Comparison of ENCODE assay signal across 8 mouse cellular contexts in genomic region chr19:4169810-4170209, GRCm38 (mm10). TPM values are rescaled to one million over a fixed set of nuclear protein-coding genes. Genes with fewer than 3 reads are reported as not detected.
A peak's percentile ranks its signal among the peaks of the same experiment; 100 is the strongest.
DNase-seq lines count a peak whose midpoint lies in the region; ATAC-seq and TF ChIP-seq lines count a peak whose summit lies in the region.

No protein-coding gene starts in this region.

- H3K27me3 ChIP-seq in erythroblast, embryonic 14.5 days (ENCODE audit: control insufficient read depth) = peaks cover 10% of the 10 kb centered on the region
- no peaks in the 10 kb centered on the region for H3K27me3 ChIP-seq in testis, adult 2 months (ENCODE audit: control insufficient read depth, insufficient read depth, low read length)
- no peaks in the 10 kb centered on the region for H3K27me3 ChIP-seq in limb, embryonic 11.5 days (ENCODE audit: control insufficient read depth, insufficient read depth, low read length)
- no peaks in the 10 kb centered on the region for H3K27me3 ChIP-seq in small intestine, adult 2 months (ENCODE audit: control insufficient read depth, insufficient read depth, low read length)

- no peak for TF ChIP-seq CTCF in testis, adult 2 months (IDR thresholded peaks at IDR 0.05; ENCODE audit: control insufficient read depth, insufficient read depth, insufficient replicate concordance, low read depth, low read length)
- TF ChIP-seq CTCF in small intestine, adult 2 months (IDR thresholded peaks at IDR 0.05; ENCODE audit: extremely low read depth, insufficient read length, insufficient replicate concordance, low read depth, low read length) = no peak

- DNase-seq in testis, postnatal 10 days (ENCODE audit: low spot score) = no peak
- DNase-seq in limb, embryonic 11.5 days (ENCODE audit: low spot score) = no peak
- DNase-seq in gastrocnemius, adult 18-20 months (ENCODE audit: low spot score) = no peak
- no peak for DNase-seq in urinary bladder, postnatal 10 days (ENCODE audit: low spot score)

- H3K27ac ChIP-seq in testis, adult 2 months (ENCODE audit: control insufficient read depth, insufficient read depth, low read depth, low read length) = peak overlapping the region; percentile 46
- peak overlapping the region; percentile 69 for H3K27ac ChIP-seq in limb, embryonic 11.5 days (replicated peaks; ENCODE audit: low read depth, low read length)
- peak overlapping the region; percentile 72 for H3K27ac ChIP-seq in small intestine, adult 2 months (ENCODE audit: insufficient read depth, low read depth, low read length)

- H3K36me3 ChIP-seq in erythroblast, embryonic 14.5 days (ENCODE audit: control insufficient read depth) = no peaks in the 10 kb centered on the region
- no peaks in the 10 kb centered on the region for H3K36me3 ChIP-seq in testis, adult 2 months (ENCODE audit: control insufficient read depth, insufficient read depth, low read length)
- H3K36me3 ChIP-seq in limb, embryonic 11.5 days (ENCODE audit: control insufficient read depth, insufficient read depth, low read length) = no peaks in the 10 kb centered on the region; the same call in 1 of the 2 replicates
- H3K36me3 ChIP-seq in small intestine, adult 2 months (ENCODE audit: control insufficient read depth, insufficient read depth, low read length) = no peaks in the 10 kb centered on the region

- peak overlapping the region; percentile 83 for H3K9ac ChIP-seq in limb, embryonic 11.5 days (ENCODE audit: low read length)

- peak overlapping the region; percentile 77 for H3K4me3 ChIP-seq in erythroblast, embryonic 14.5 days (replicated peaks)
- peak overlapping the region; percentile 76 for H3K4me3 ChIP-seq in testis, adult 2 months (ENCODE audit: control insufficient read depth, low read depth, low read length)
- peak overlapping the region; percentile 41 for H3K4me3 ChIP-seq in limb, embryonic 11.5 days (ENCODE audit: low read depth, low read length)
- H3K4me3 ChIP-seq in small intestine, adult 2 months (ENCODE audit: low read depth, low read length) = peak overlapping the region; percentile 70

- peak overlapping the region; percentile 88 for H3K4me2 ChIP-seq in limb, embryonic 11.5 days (ENCODE audit: low read depth, severe bottlenecking)

- 10% methylated on average over 27 of the region's 27 CpGs for WGBS in limb, embryonic 11.5 days
- WGBS in small intestine, adult 2 months = 4% methylated on average over 27 of the region's 27 CpGs

- no peaks in the 10 kb centered on the region; the same call in 1 of the 2 replicates for H3K9me3 ChIP-seq in erythroblast, embryonic 14.5 days (ENCODE audit: control insufficient read depth, low read length)
- no peaks in the 10 kb centered on the region for H3K9me3 ChIP-seq in limb, embryonic 11.5 days (ENCODE audit: control insufficient read depth, low read length)

- H3K4me1 ChIP-seq in erythroblast, embryonic 14.5 days (ENCODE audit: control insufficient read depth) = peaks cover 51% of the 10 kb centered on the region
- H3K4me1 ChIP-seq in testis, adult 2 months (ENCODE audit: control insufficient read depth, insufficient read depth, low read length) = peaks cover 5% of the 10 kb centered on the region
- peaks cover 5% of the 10 kb centered on the region for H3K4me1 ChIP-seq in limb, embryonic 11.5 days (ENCODE audit: control insufficient read depth, insufficient read depth, low read length)
- H3K4me1 ChIP-seq in small intestine, adult 2 months (ENCODE audit: control insufficient read depth, insufficient read depth, insufficient read length, low read length) = peaks cover 7% of the 10 kb centered on the region

- no peak; the same call in 1 of the 2 replicates for ATAC-seq in erythroblast, adult 5-6 weeks (replicated peaks; ENCODE audit: low FRiP score, poor library complexity, severe bottlenecking)
- ATAC-seq in limb, embryonic 11.5 days (ENCODE audit: insufficient number of reproducible peaks, low FRiP score, low TSS enrichment, low read depth) = peak; percentile 46

- no peak for TF ChIP-seq POLR2A in testis, adult 2 months (IDR thresholded peaks at IDR 0.05; ENCODE audit: control insufficient read depth, low read depth, low read length)
- TF ChIP-seq POLR2A in small intestine, adult 2 months (IDR thresholded peaks at IDR 0.05; ENCODE audit: low read depth, low read length) = no peak

RNA-seq across cellular contexts. Expression of gene Carns1, which starts 5.5 kb away (rescaled TPM):
- polyA plus RNA-seq in erythroblast, embryonic 14.5 days (2012) = not detected in 2 replicates
- total RNA-seq in erythroblast, adult 5-6 weeks (2015; ENCODE audit: low replicate concordance) = 0.84 and 6.5 TPM in 2 replicates
- total RNA-seq in erythroblast, adult 5-6 weeks (2017; ENCODE audit: low replicate concordance) = 0.60 and 0.70 TPM in 2 replicates
- polyA plus RNA-seq in testis, adult 2 months (2012; rRNA removed) = 2.5 and 2.7 TPM in 2 replicates
- polyA plus RNA-seq in limb, embryonic 11.5 days (2014; fragmentation: Nextera tagmentation; extraction: Ambion mirVana) = 2.1 TPM in 2 replicates
- polyA plus RNA-seq in small intestine, adult 2 months (2012; rRNA removed) = 3.7 and 4.4 TPM in 2 replicates
- total RNA-seq in gastrocnemius, adult 18-20 months (2021) = 10 to 100 TPM; 21.8 to 30.3 TPM

RNA-seq across cellular contexts. Expression of gene Rps6kb2, which starts 6.7 kb away (rescaled TPM):
- 24.5 and 32.5 TPM in 2 replicates for polyA plus RNA-seq in erythroblast, embryonic 14.5 days (2012)
- total RNA-seq in erythroblast, adult 5-6 weeks (2015; ENCODE audit: low replicate concordance) = 7.1 and 25.3 TPM in 2 replicates
- total RNA-seq in erythroblast, adult 5-6 weeks (2017; ENCODE audit: low replicate concordance) = 23.9 and 27.2 TPM in 2 replicates
- polyA plus RNA-seq in testis, adult 2 months (2012; rRNA removed) = 10.9 and 11.1 TPM in 2 replicates
- 44.7 and 48.9 TPM in 2 replicates for polyA plus RNA-seq in limb, embryonic 11.5 days (2014; fragmentation: Nextera tagmentation; extraction: Ambion mirVana)
- polyA plus RNA-seq in small intestine, adult 2 months (2012; rRNA removed) = 37.9 and 42.5 TPM in 2 replicates
- 10 to 100 TPM; 24.8 to 25.9 TPM for total RNA-seq in gastrocnemius, adult 18-20 months (2021)

RNA-seq across cellular contexts. Expression of gene Ptprcap, which starts 16.4 kb away (rescaled TPM):
- polyA plus RNA-seq in erythroblast, embryonic 14.5 days (2012) = 5.6 and 7.7 TPM in 2 replicates
- total RNA-seq in erythroblast, adult 5-6 weeks (2015; ENCODE audit: low replicate concordance) = 22.9 and 36.6 TPM in 2 replicates
- total RNA-seq in erythroblast, adult 5-6 weeks (2017; ENCODE audit: low replicate concordance) = 7.7 and 8.3 TPM in 2 replicates
- 0.65 and 1.0 TPM in 2 replicates for polyA plus RNA-seq in testis, adult 2 months (2012; rRNA removed)
- polyA plus RNA-seq in limb, embryonic 11.5 days (2014; fragmentation: Nextera tagmentation; extraction: Ambion mirVana) = 1.1 and 1.5 TPM in 2 replicates
- 95.3 and 169 TPM in 2 replicates for polyA plus RNA-seq in small intestine, adult 2 months (2012; rRNA removed)
- total RNA-seq in gastrocnemius, adult 18-20 months (2021) = not detected

RNA-seq across cellular contexts. Expression of gene Tbc1d10c, which starts 21.3 kb away (rescaled TPM):
- 0.18 and 0.22 TPM in 2 replicates for polyA plus RNA-seq in erythroblast, embryonic 14.5 days (2012)
- total RNA-seq in erythroblast, adult 5-6 weeks (2015; ENCODE audit: low replicate concordance) = 8.8 and 25.7 TPM in 2 replicates
- total RNA-seq in erythroblast, adult 5-6 weeks (2017; ENCODE audit: low replicate concordance) = 5.8 and 11.3 TPM in 2 replicates
- polyA plus RNA-seq in testis, adult 2 months (2012; rRNA removed) = 0.98 and 1.3 TPM in 2 replicates
- 0.89 and 1.2 TPM in 2 replicates for polyA plus RNA-seq in limb, embryonic 11.5 days (2014; fragmentation: Nextera tagmentation; extraction: Ambion mirVana)
- 15.3 and 21.9 TPM in 2 replicates for polyA plus RNA-seq in small intestine, adult 2 months (2012; rRNA removed)
- 1 to 10 TPM; 5.5 to 5.9 TPM for total RNA-seq in gastrocnemius, adult 18-20 months (2021)

RNA-seq across cellular contexts. Expression of gene Coro1b, which starts 21.4 kb away (rescaled TPM):
- 6.2 and 7.5 TPM in 2 replicates for polyA plus RNA-seq in erythroblast, embryonic 14.5 days (2012)
- total RNA-seq in erythroblast, adult 5-6 weeks (2015; ENCODE audit: low replicate concordance) = 55.8 and 69.6 TPM in 2 replicates
- 19.1 and 22.6 TPM in 2 replicates for total RNA-seq in erythroblast, adult 5-6 weeks (2017; ENCODE audit: low replicate concordance)
- 87.3 and 97.2 TPM in 2 replicates for polyA plus RNA-seq in testis, adult 2 months (2012; rRNA removed)
- 116 and 124 TPM in 2 replicates for polyA plus RNA-seq in limb, embryonic 11.5 days (2014; fragmentation: Nextera tagmentation; extraction: Ambion mirVana)
- polyA plus RNA-seq in small intestine, adult 2 months (2012; rRNA removed) = 264 and 493 TPM in 2 replicates
- 10 to 100 TPM; 11.9 to 13.4 TPM for total RNA-seq in gastrocnemius, adult 18-20 months (2021)

Comparison
In these comparisons a context has a peak if more than half of its experiments do, and no peak if none do; other contexts are left out.
1. RNA of gene Ptprcap, which starts 16.4 kb away (polyA plus RNA-seq): 95.3 to 169 TPM in small intestine, adult 2 months; 5.6 to 7.7 TPM in erythroblast, embryonic 14.5 days, 1.1 to 1.5 TPM in limb, embryonic 11.5 days and 0.65 to 1.0 TPM in testis, adult 2 months; every median in the first group is over 10 times any median in the second.
2. Peak in every context shown above with its lines, with median percentiles within 50 percentile points of each other: H3K4me3 ChIP-seq and H3K27ac ChIP-seq.